Mouse (Mus musculus) megakaryocyte, embryonic 14.5 days (primary cell): ENCODE measurements around the gene Gm10719.
"Not testable (repeated sequence)": the region's sequence is repeated elsewhere in the genome, so short reads cannot be mapped to it uniquely, and the experiment has no call there.

ENCODE experiments used
- FLI1 ChIP-seq: IDR thresholded peaks from 2 replicates; pipeline ENCODE4 v1.6.1; 2012; ENCODE audit warnings: low read length, inconsistent platforms, mixed read lengths
- GATA1 ChIP-seq: IDR thresholded peaks from 3 replicates; pipeline ENCODE4 v1.6.1; 2012; ENCODE audit warnings: mixed read lengths, low read length, inconsistent platforms, borderline replicate concordance

DNA sequence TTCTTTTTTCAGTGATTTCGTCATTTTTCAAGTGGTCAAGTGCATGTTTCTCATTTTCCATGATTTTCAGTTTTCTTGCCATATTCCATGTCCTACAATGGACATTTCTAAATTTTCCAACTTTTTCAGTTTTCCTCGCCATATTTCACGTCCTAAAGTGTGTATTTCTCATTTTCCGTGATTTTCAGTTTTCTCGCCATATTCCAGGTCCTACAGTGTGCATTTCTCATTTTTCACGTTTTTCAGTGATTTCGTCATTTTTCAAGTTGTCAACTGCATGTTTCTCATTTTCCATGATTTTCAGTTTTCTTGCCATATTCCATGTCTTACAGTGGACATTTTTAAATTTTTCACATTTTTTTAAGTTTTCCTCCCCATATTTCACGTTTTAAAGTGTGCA is 10.6 kb upstream of the Gm10719 start:
- TF ChIP-seq FLI1, GATA1: not testable (repeated sequence)
